Mouse (Mus musculus) small intestine, adult 2 months (tissue): ENCODE measurements around the gene Phactr2.

ENCODE experiments used
- CTCF ChIP-seq: fragments of 200-500 bp; IDR thresholded peaks from 2 replicates; pipeline ENCODE4 v1.5.1; 2012; ENCODE audit warnings: low read depth, mild to moderate bottlenecking, control low read depth, inconsistent platforms, low read length, moderate library complexity, mixed read lengths; ENCODE audit not compliant: insufficient replicate concordance, insufficient read length; ENCODE audit errors: extremely low read depth
- POLR2A ChIP-seq: fragments of 200-500 bp; IDR thresholded peaks from 2 replicates; pipeline ENCODE4 v1.6.1; 2012; ENCODE audit warnings: low read depth, mild to moderate bottlenecking, control low read depth, inconsistent platforms, low read length, moderate library complexity

DNA sequence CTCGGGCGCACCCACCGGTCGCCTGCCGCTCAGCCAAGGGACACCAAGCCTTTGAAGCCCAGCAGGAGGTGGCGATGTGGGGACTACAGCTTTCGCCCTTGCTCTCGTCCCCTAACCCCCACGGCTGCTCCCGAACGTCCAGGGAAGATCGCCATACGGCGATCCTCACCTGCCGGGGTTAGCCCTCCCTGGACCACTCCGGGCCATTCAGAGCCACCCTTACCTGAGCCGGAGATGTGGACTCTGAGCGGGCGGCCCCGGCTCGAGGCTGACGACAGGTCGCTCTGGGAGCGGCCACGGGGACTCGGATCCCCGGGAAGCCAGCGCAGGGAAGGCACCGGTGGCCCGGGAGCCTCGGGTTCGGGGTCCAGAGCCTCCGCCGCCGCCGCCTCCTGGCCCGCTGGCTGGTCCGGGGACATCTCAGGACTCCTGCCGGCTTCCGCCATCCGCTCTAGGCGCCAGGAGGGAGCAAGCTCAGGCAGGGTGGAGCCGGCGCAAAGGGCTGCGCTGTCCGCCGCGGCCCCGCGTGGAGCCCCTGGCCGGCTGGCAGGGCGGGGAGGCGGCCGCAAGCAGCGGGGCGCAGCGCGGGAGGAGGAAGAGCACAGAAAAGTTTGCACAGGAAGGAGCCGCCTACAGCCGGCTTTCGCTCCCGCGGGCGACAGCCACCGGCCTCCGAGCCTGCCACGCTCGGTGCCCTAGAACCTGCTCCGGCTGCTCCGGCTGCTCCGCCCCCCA, at the start of gene Phactr2:
- TF ChIP-seq POLR2A (no peak), CTCF (no peak)
